Mouse (Mus musculus): Measurements from ENCODE around the gene Ccdc105.

Gene Ccdc105

DNA sequence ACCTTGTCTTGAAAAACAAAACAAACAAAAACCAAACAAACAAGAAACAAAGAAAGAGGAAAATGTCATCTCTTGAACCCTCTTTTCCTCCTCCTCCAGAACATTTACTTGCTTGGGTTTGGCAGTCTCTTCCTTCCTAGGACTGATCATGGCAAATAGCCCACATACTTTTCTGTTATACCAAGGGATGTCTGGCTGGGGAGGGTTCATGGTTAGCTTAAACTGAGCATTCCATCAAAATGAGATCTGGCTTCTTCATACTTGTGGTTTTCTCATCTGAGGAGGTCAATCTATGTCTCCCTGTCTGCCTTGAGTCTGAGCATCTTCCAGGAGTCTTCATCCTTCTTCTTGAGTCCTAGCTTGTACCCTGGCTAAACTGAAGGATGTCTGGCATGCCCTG, 36.6 kb downstream of the Ccdc105 start:
- DNase-seq (ENCODE audit: inconsistent ontology term): peak; percentile 55

GRCm38 (mm10) chr10:78715156-78715555, 37.7 kb downstream of the Ccdc105 start:
- no peak for DNase-seq (ENCODE audit: inconsistent ontology term)

- DNase-seq (ENCODE audit: inconsistent ontology term): no peak
Measured at GRCm38 (mm10) chr10:78714129-78714528, 38.7 kb downstream of the Ccdc105 start.

DNA sequence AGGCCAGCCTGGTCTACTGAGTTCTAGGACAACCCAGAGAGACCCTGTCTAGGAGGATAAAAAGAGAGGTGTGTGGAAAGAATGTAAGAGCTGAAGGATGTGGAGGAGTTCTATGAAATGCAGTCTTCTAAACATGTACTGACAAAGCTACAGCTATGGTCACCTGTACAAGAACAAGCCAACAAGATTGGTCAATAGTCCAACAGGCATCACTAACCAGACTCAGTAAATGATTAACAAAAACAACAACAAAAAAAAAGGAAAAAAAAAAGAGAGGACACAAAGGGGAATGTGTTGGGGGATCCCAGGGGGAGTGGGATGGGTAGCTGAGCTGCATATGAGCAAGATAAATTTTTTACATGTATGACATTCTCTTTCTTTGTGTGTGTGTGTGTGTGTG, 42.2 kb downstream of the Ccdc105 start:
- no peak for DNase-seq (ENCODE audit: inconsistent ontology term)

DNA sequence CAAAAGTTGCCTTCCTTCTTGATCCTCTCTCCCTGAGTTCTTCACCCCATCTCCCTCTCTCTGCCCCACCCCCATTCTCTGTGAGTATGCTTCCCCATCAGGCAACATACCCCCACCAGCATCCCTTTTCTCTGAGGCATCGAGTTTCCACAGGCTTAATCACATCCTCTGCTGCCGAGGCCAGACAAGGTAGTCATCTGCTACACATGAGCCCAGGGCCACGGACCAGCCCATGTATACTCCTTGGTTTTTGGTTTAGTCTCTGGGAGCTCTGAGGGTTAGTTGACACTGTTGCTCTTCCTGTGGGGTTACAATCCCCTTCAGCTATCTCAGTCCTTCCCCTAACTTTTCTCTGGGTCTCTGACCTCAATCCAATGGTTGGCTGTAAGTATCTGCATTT, 52.0 kb downstream of the Ccdc105 start:
- no peak for DNase-seq (ENCODE audit: inconsistent ontology term)
